Mouse (Mus musculus): Measurements from ENCODE around the gene Copz2.

The Copz2 gene

GRCm38 (mm10) chr11:96863206-96863995 is 13.7 kb downstream of the Copz2 start:
- peak in 1 of 2 experiments; percentile 50 for DNase-seq (ENCODE audit: low spot score in 2 of 2)

- peak; percentile 63 to 78 for DNase-seq (ENCODE audit: low spot score in 2 of 2)
These were observed 17.5 kb downstream of the Copz2 start for GRCm38 (mm10) chr11:96867149-96867548.

GRCm38 (mm10) chr11:96872441-96873379 is 23.0 kb downstream of the Copz2 start:
- DNase-seq (ENCODE audit: low spot score in 2 of 2), result no peak

- DNase-seq (ENCODE audit: low spot score in 2 of 2), result no peak
These were observed 24.0 kb downstream of the Copz2 start for GRCm38 (mm10) chr11:96873601-96874140.

- DNase-seq (ENCODE audit: low spot score in 2 of 2), result no peak
These were observed 25.6 kb downstream of the Copz2 start for GRCm38 (mm10) chr11:96875270-96875669.

- DNase-seq (ENCODE audit: low spot score in 2 of 2), result peak; percentile 79 to 89
These were observed 26.1 kb downstream of the Copz2 start for GRCm38 (mm10) chr11:96875745-96876144.

- no peak for DNase-seq (ENCODE audit: low spot score in 2 of 2)
These were observed 26.8 kb downstream of the Copz2 start for GRCm38 (mm10) chr11:96876300-96877040.

- no peak for DNase-seq (ENCODE audit: low spot score in 2 of 2)
These were observed 27.4 kb downstream of the Copz2 start for GRCm38 (mm10) chr11:96877071-96877470.

GRCm38 (mm10) chr11:96878715-96879114 is 29.0 kb downstream of the Copz2 start:
- DNase-seq (ENCODE audit: low spot score in 2 of 2), result no peak

GRCm38 (mm10) chr11:96879359-96879758 is 29.7 kb downstream of the Copz2 start:
- no peak for DNase-seq (ENCODE audit: low spot score in 2 of 2)

GRCm38 (mm10) chr11:96880296-96880695 is 30.6 kb downstream of the Copz2 start:
- no peak for DNase-seq (ENCODE audit: low spot score in 2 of 2)

GRCm38 (mm10) chr11:96885901-96886340 is 36.3 kb downstream of the Copz2 start:
- no peak for DNase-seq (ENCODE audit: low spot score in 2 of 2)

GRCm38 (mm10) chr11:96886942-96887546 is 37.4 kb downstream of the Copz2 start:
- no peak for DNase-seq (ENCODE audit: low spot score in 2 of 2)

- no peak for DNase-seq (ENCODE audit: low spot score in 2 of 2)
These were observed 42.3 kb downstream of the Copz2 start for GRCm38 (mm10) chr11:96891784-96892527.

- no peak for DNase-seq (ENCODE audit: low spot score in 2 of 2)
These were observed 43.7 kb downstream of the Copz2 start for GRCm38 (mm10) chr11:96893203-96893842.

GRCm38 (mm10) chr11:96895886-96896285 is 46.2 kb downstream of the Copz2 start:
- no peak for DNase-seq (ENCODE audit: low spot score in 2 of 2)

- no peak for DNase-seq (ENCODE audit: low spot score in 2 of 2)
These were observed 50.0 kb downstream of the Copz2 start for GRCm38 (mm10) chr11:96899449-96900306.

GRCm38 (mm10) chr11:96901332-96901731 is 51.7 kb downstream of the Copz2 start:
- DNase-seq (ENCODE audit: low spot score in 2 of 2), result no peak
